Mouse (Mus musculus) skeletal muscle tissue, adult 2 months (tissue): ENCODE data around the gene Tas2r115.
"Not testable (repeated sequence)": the region's sequence is repeated elsewhere in the genome, so short reads cannot be mapped to it uniquely, and the experiment has no call there.

Experiments
- DNase-seq: peaks from one replicate; pipeline ENCODE4 v3.0.0-alpha.2; 2012; ENCODE audit warnings: low read depth, low spot score

Gene Tas2r115

GRCm38 (mm10) chr6:132737935-132738334, at the start of gene Tas2r115:
Gene Tas2r115, minus strand, starts transcription at chr6:132738035.
- no peak for DNase-seq

GRCm38 (mm10) chr6:132778062-132778461, 40.2 kb upstream of the Tas2r115 start, which contains the start of gene Tas2r136:
Gene Tas2r136, minus strand, starts transcription at chr6:132778162.
- no peak for DNase-seq

- DNase-seq: no peak
Measured at GRCm38 (mm10) chr6:132761831-132762230, 24.0 kb upstream of the Tas2r115 start, which contains the start of gene Tas2r102. Gene Tas2r102, plus strand, starts transcription at chr6:132762131.

- no peak for DNase-seq
Measured at GRCm38 (mm10) chr6:132754430-132754829, 16.6 kb upstream of the Tas2r115 start, which contains the start of gene Tas2r124. Gene Tas2r124, plus strand, starts transcription at chr6:132754730.

GRCm38 (mm10) chr6:132750206-132750605, 12.4 kb upstream of the Tas2r115 start:
- no peak for DNase-seq

- no peak for DNase-seq
Measured at GRCm38 (mm10) chr6:132711828-132712227, 26.0 kb downstream of the Tas2r115 start, which contains the start of gene Tas2r122. Gene Tas2r122, minus strand, starts transcription at chr6:132711928.

GRCm38 (mm10) chr6:132700907-132701306, 36.9 kb downstream of the Tas2r115 start, which contains the start of gene Tas2r121:
Gene Tas2r121, minus strand, starts transcription at chr6:132701007.
- DNase-seq: no peak

- DNase-seq: not testable (repeated sequence)
Measured at GRCm38 (mm10) chr6:132691596-132691995, 46.2 kb downstream of the Tas2r115 start.
